ENCODE assay signal across 8 mouse cellular contexts in genomic region chr5:34581671-34582313, GRCm38 (mm10). TPM values are rescaled to one million over a fixed set of nuclear protein-coding genes. Genes with fewer than 3 reads are reported as not detected.
DNase-seq lines count a peak whose midpoint lies in the region; ATAC-seq lines count a peak whose summit lies in the region.
"Not testable (repeated sequence)": the region's sequence is repeated elsewhere in the genome, so short reads cannot be mapped to it uniquely, and the experiment has no call there.

No protein-coding gene starts in this region.

- H3K36me3 ChIP-seq in forebrain, embryonic 15.5 days; neural tube, embryonic 13.5 days: not testable (repeated sequence)
- H3K36me3 ChIP-seq in liver, embryonic 15.5 days (replicated peaks), result peaks cover 50% of the 10 kb centered on the region

- intact Hi-C loops in heart, postnatal 14 days (cut with DNase I), result not testable (repeated sequence)

- peak; percentile 46 for DNase-seq in adrenal gland, adult 8-10 months
- DNase-seq in cerebellum, postnatal 36 days, result peak; percentile 24 to 46
- DNase-seq in heart, postnatal 14 days, result peak; percentile 17 to 32
- peak; percentile 66 to 73 for DNase-seq in kidney, postnatal 4 days
- DNase-seq in yolk sac, embryonic 10.5 days (ENCODE audit: low spot score), result peak; percentile 67

- 49% methylated on average over 9 of the region's 10 CpGs for WGBS in forebrain, embryonic 15.5 days
- WGBS in liver, embryonic 15.5 days (ENCODE audit: insufficient replicate concordance), result 14% methylated on average over 10 of the region's 10 CpGs
- WGBS in neural tube, embryonic 13.5 days, result 43% methylated on average over 10 of the region's 10 CpGs

- peak overlapping the region; percentile 53 for H3K27ac ChIP-seq in forebrain, embryonic 15.5 days (replicated peaks)
- peak overlapping the region; percentile 98 for H3K27ac ChIP-seq in liver, embryonic 15.5 days (replicated peaks)
- H3K27ac ChIP-seq in neural tube, embryonic 13.5 days (replicated peaks), result peak overlapping the region; percentile 73

- not testable (repeated sequence) for H3K9me3 ChIP-seq in forebrain, embryonic 15.5 days; liver, embryonic 15.5 days (replicated peaks); neural tube, embryonic 13.5 days

- not testable (repeated sequence) for H3K4me1 ChIP-seq in forebrain, embryonic 15.5 days; neural tube, embryonic 13.5 days (replicated peaks)
- H3K4me1 ChIP-seq in liver, embryonic 15.5 days (replicated peaks), result peaks cover 85% of the 10 kb centered on the region

- ATAC-seq in forebrain, embryonic 15.5 days (replicated peaks), result peak; percentile 83
- ATAC-seq in liver, embryonic 15.5 days (ENCODE audit: insufficient read depth), result peak; percentile 97
- ATAC-seq in neural tube, embryonic 13.5 days (ENCODE audit: low read depth), result peak; percentile 62

- H3K4me2 ChIP-seq in forebrain, embryonic 15.5 days (replicated peaks); neural tube, embryonic 13.5 days: not testable (repeated sequence)
- peak overlapping the region; percentile 76 for H3K4me2 ChIP-seq in liver, embryonic 15.5 days

- H3K27me3 ChIP-seq in forebrain, embryonic 15.5 days; liver, embryonic 15.5 days; neural tube, embryonic 13.5 days: not testable (repeated sequence)

- H3K9ac ChIP-seq in forebrain, embryonic 15.5 days (replicated peaks); neural tube, embryonic 13.5 days: not testable (repeated sequence)
- peak overlapping the region; percentile 56 for H3K9ac ChIP-seq in liver, embryonic 15.5 days

- H3K4me3 ChIP-seq in forebrain, embryonic 15.5 days; neural tube, embryonic 13.5 days: not testable (repeated sequence)
- peak overlapping the region; percentile 51 for H3K4me3 ChIP-seq in liver, embryonic 15.5 days (replicated peaks)

RNA-seq across cellular contexts. Expression of gene Add1, which starts 8.3 kb away (rescaled TPM):
- 100 to 1,000 TPM; 144 to 201 (median 179) TPM for total RNA-seq in adrenal gland, adult 8-10 months (2022)
- polyA plus RNA-seq in forebrain, embryonic 15.5 days (2015; fragmentation: Nextera tagmentation; extraction: Ambion mirVana), result 205 and 222 TPM in 2 replicates
- 100 to 1,000 TPM; 149 to 154 TPM for total RNA-seq in heart, postnatal 14 days (2021)
- polyA plus RNA-seq in liver, embryonic 15.5 days (2015; fragmentation: Nextera tagmentation; extraction: Ambion mirVana), result 135 and 144 TPM in 2 replicates
- 208 and 221 TPM in 2 replicates for polyA plus RNA-seq in neural tube, embryonic 13.5 days (2015; fragmentation: Nextera tagmentation; extraction: Ambion mirVana)

RNA-seq across cellular contexts. Expression of gene Mfsd10, which starts 55.2 kb away (rescaled TPM):
- total RNA-seq in adrenal gland, adult 8-10 months (2022), result 10 to 100 TPM; 29.6 to 54.5 (median 45.8) TPM
- 96.0 and 98.0 TPM in 2 replicates for polyA plus RNA-seq in forebrain, embryonic 15.5 days (2015; fragmentation: Nextera tagmentation; extraction: Ambion mirVana)
- 10 to 100 TPM; 13.6 to 17.1 TPM for total RNA-seq in heart, postnatal 14 days (2021)
- 50.6 and 51.1 TPM in 2 replicates for polyA plus RNA-seq in liver, embryonic 15.5 days (2015; fragmentation: Nextera tagmentation; extraction: Ambion mirVana)
- 77.5 and 77.8 TPM in 2 replicates for polyA plus RNA-seq in neural tube, embryonic 13.5 days (2015; fragmentation: Nextera tagmentation; extraction: Ambion mirVana)

RNA-seq across cellular contexts. Expression of gene Sh3bp2, which starts 56.2 kb away (rescaled TPM):
- total RNA-seq in adrenal gland, adult 8-10 months (2022), result 10 to 100 TPM; 11.5 to 23.9 (median 17.8) TPM
- polyA plus RNA-seq in forebrain, embryonic 15.5 days (2015; fragmentation: Nextera tagmentation; extraction: Ambion mirVana), result 21.2 and 24.4 TPM in 2 replicates
- 1 to 10 TPM; 3.8 to 4.6 TPM for total RNA-seq in heart, postnatal 14 days (2021)
- 3.7 and 5.5 TPM in 2 replicates for polyA plus RNA-seq in liver, embryonic 15.5 days (2015; fragmentation: Nextera tagmentation; extraction: Ambion mirVana)
- polyA plus RNA-seq in neural tube, embryonic 13.5 days (2015; fragmentation: Nextera tagmentation; extraction: Ambion mirVana), result 15.0 and 16.7 TPM in 2 replicates
